Mouse (Mus musculus) heart, adult 10 weeks (tissue): Measurements from ENCODE around the gene Tmbim7. TPM values are rescaled to one million over a fixed set of nuclear protein-coding genes. Genes with fewer than 3 reads are reported as not detected.

Source experiments
- polyA plus RNA-seq: library from polyadenylated mRNA; stranded (reverse); fragments of 350-450 nt; fragmentation: Illumina TruSeq; extraction: RNeasy Lipid Tissue Mini Kit (QIAGEN cat#74804); gene quantifications from one replicate; pipeline ENCODE4 v1.2.3, GENCODE M21; 2014; ENCODE audit warnings: low read depth, low replicate concordance

Gene Tmbim7
- not detected for polyA plus RNA-seq

GRCm38 (mm10) chr5:3650881-3651280 is at the start of gene Tmbim7:
Gene Tmbim7 (plus strand): TSS chr5:3651181.

GRCm38 (mm10) chr5:3657085-3657484 is 6.1 kb downstream of the Tmbim7 start, which contains the start of gene Gatad1:
Gene Gatad1 (minus strand): TSS chr5:3657185.

Other genes with a start within 250 kb of the Tmbim7 start
- gene Fam133b, start 107.3 kb upstream of the Tmbim7 start, polyA plus RNA-seq: 11.7 TPM
- 3.7 TPM for gene 1700109H08Rik, start 79.6 kb upstream of the Tmbim7 start, polyA plus RNA-seq
- gene Pex1, start 55.1 kb upstream of the Tmbim7 start, polyA plus RNA-seq: 15.8 TPM
- 6.6 TPM for gene Rbm48, start 54.6 kb upstream of the Tmbim7 start, polyA plus RNA-seq
- 103 TPM for gene Gatad1, start 6.0 kb downstream of the Tmbim7 start, polyA plus RNA-seq
- 8.7 TPM for gene Ankib1, start 151.7 kb downstream of the Tmbim7 start, polyA plus RNA-seq
- 33.8 TPM for gene Krit1, start 152.0 kb downstream of the Tmbim7 start, polyA plus RNA-seq
- not detected for gene Lrrd1, start 194.0 kb downstream of the Tmbim7 start, polyA plus RNA-seq
- gene Mterf1a, start 242.8 kb downstream of the Tmbim7 start, polyA plus RNA-seq: 2.8 TPM